Mouse (Mus musculus) CH12.LX (cell line): ENCODE measurements around the gene Cs. TPM values are rescaled to one million over a fixed set of nuclear protein-coding genes. Genes with fewer than 3 reads are reported as not detected.

Experiments used
- DNase-seq: peaks from one replicate; pipeline ENCODE4 v3.0.0-alpha.2; 2013; ENCODE audit errors: extremely low read depth
- H3K27ac ChIP-seq: 2 replicates; pipeline ENCODE4 v1.5.1; 2012; ENCODE audit warnings: low read depth, mild to moderate bottlenecking, control low read depth, moderate library complexity; ENCODE audit not compliant: insufficient read depth
- H3K27me3 ChIP-seq: replicated peaks from 2 replicates; pipeline ENCODE3; 2012; ENCODE audit warnings: inconsistent platforms
- H3K36me3 ChIP-seq, 2 experiments: replicated peaks in 1 of 2; 2 replicates each; pipeline versions ENCODE3 to v1.6.1; 2012; ENCODE audit warnings: inconsistent platforms in 1 of 2, low read length in 1 of 2, mild to moderate bottlenecking in 1 of 2, mixed read lengths in 1 of 2, moderate library complexity in 1 of 2; ENCODE audit not compliant: control insufficient read depth in 1 of 2, insufficient read depth in 1 of 2
- H3K4me1 ChIP-seq, 2 experiments: 2 replicates each; pipeline ENCODE4 v1.6.1; 2012; ENCODE audit warnings: inconsistent platforms in 1 of 2, moderate library complexity in 1 of 2; ENCODE audit not compliant: insufficient read depth in 2 of 2, control insufficient read depth in 1 of 2
- H3K4me2 ChIP-seq: 2 replicates; pipeline ENCODE4 v1.6.1; 2012; ENCODE audit warnings: low read depth, mild to moderate bottlenecking, control low read depth; ENCODE audit not compliant: poor library complexity, insufficient read depth, severe bottlenecking
- H3K4me3 ChIP-seq, 3 experiments: fragments of 150-350 bp in 1 of 3; sonication (generic) in 1 of 3; replicated peaks in 1 of 3; 2 replicates each; pipeline versions ENCODE3 to v1.5.1; 2011 to 2012; ENCODE audit warnings: low read depth in 2 of 3, low read length in 2 of 3, mild to moderate bottlenecking in 2 of 3, moderate library complexity in 2 of 3, control low read depth in 1 of 3, improper control_type of control experiment in 1 of 3, inconsistent platforms in 1 of 3, mixed read lengths in 1 of 3; ENCODE audit not compliant: poor library complexity in 1 of 3
- H3K79me2 ChIP-seq: replicated peaks from 2 replicates; pipeline ENCODE4 v1.6.1; 2012; ENCODE audit warnings: mild to moderate bottlenecking, moderate library complexity; ENCODE audit not compliant: control insufficient read depth, poor library complexity, insufficient read depth, severe bottlenecking; ENCODE audit errors: extremely low read depth
- H3K9ac ChIP-seq: 2 replicates; pipeline ENCODE4 v1.6.1; 2012; ENCODE audit warnings: low read depth, mild to moderate bottlenecking, control low read depth, moderate library complexity; ENCODE audit not compliant: insufficient read depth
- H3K9me3 ChIP-seq: replicated peaks from 2 replicates; pipeline ENCODE3; 2012; ENCODE audit warnings: low read length, inconsistent platforms, mixed read lengths
- BHLHE40 ChIP-seq: IDR thresholded peaks from 2 replicates; pipeline ENCODE4 v1.6.1; 2011; ENCODE audit warnings: mild to moderate bottlenecking, low read depth, low read length, improper control_type of control experiment
- CHD1 ChIP-seq: IDR thresholded peaks from 2 replicates; pipeline ENCODE4 v1.6.1; 2012; ENCODE audit warnings: low read depth, low read length, improper control_type of control experiment, inconsistent platforms
- CHD2 ChIP-seq: IDR thresholded peaks from 2 replicates; pipeline ENCODE4 v1.6.1; 2011; ENCODE audit warnings: low read length, improper control_type of control experiment
- CTCF ChIP-seq, 2 experiments: IDR thresholded peaks in 1 of 2; conservative IDR thresholded peaks in 1 of 2; 2 replicates each; pipeline ENCODE4 v1.5.1; 2011 to 2012; ENCODE audit warnings: low read depth in 2 of 2, low read length in 2 of 2, improper control_type of control experiment in 1 of 2, inconsistent platforms in 1 of 2, mild to moderate bottlenecking in 1 of 2, moderate library complexity in 1 of 2
- EP300 ChIP-seq: IDR thresholded peaks from 2 replicates; pipeline ENCODE4 v1.6.1; 2011; ENCODE audit warnings: low read length, improper control_type of control experiment
- ETS1 ChIP-seq: conservative IDR thresholded peaks from 2 replicates; pipeline ENCODE4 v1.6.1; 2012; ENCODE audit warnings: low read depth, mild to moderate bottlenecking, inconsistent platforms, low read length, improper control_type of control experiment, moderate library complexity
- GABPA ChIP-seq: IDR thresholded peaks from 2 replicates; pipeline ENCODE4 v1.6.1; 2012; ENCODE audit warnings: low read depth, low read length, improper control_type of control experiment, inconsistent platforms; ENCODE audit not compliant: insufficient replicate concordance
- HCFC1 ChIP-seq: IDR thresholded peaks from 2 replicates; pipeline ENCODE4 v1.6.1; 2012; ENCODE audit warnings: low read depth, mild to moderate bottlenecking, inconsistent platforms, low read length, improper control_type of control experiment
- IRF4 ChIP-seq: IDR thresholded peaks from 2 replicates; pipeline ENCODE4 v1.6.1; 2014; ENCODE audit warnings: low read depth, mild to moderate bottlenecking, inconsistent platforms, low read length, improper control_type of control experiment
- JUND ChIP-seq: conservative IDR thresholded peaks from 2 replicates; pipeline ENCODE4 v1.6.1; 2011; ENCODE audit warnings: low read depth, low read length, improper control_type of control experiment
- KAT2A ChIP-seq: IDR thresholded peaks from 2 replicates; pipeline ENCODE4 v1.6.1; 2012; ENCODE audit warnings: low read length, improper control_type of control experiment, inconsistent platforms; ENCODE audit not compliant: insufficient replicate concordance
- MAFK ChIP-seq: IDR thresholded peaks from 2 replicates; pipeline ENCODE4 v1.6.1; 2011; ENCODE audit warnings: low read length, improper control_type of control experiment; ENCODE audit not compliant: insufficient replicate concordance
- MXI1 ChIP-seq: IDR thresholded peaks from 2 replicates; pipeline ENCODE4 v1.6.1; 2011; ENCODE audit warnings: mild to moderate bottlenecking, low read depth, low read length, improper control_type of control experiment
- MYC ChIP-seq: IDR thresholded peaks from 2 replicates; pipeline ENCODE4 v1.6.1; 2011; ENCODE audit warnings: low read depth, mild to moderate bottlenecking, improper control_type of control experiment, low read length
- RAD21 ChIP-seq: IDR thresholded peaks from 2 replicates; pipeline ENCODE4 v1.6.1; 2011; ENCODE audit warnings: low read depth, mild to moderate bottlenecking, low read length, improper control_type of control experiment, moderate library complexity
- SIN3A ChIP-seq: IDR thresholded peaks from 2 replicates; pipeline ENCODE4 v1.6.1; 2012; ENCODE audit warnings: low read length, improper control_type of control experiment, inconsistent platforms
- SMC3 ChIP-seq: IDR thresholded peaks from 2 replicates; pipeline ENCODE4 v1.6.1; 2011; ENCODE audit warnings: low read depth, low read length, improper control_type of control experiment
- TBP ChIP-seq: conservative IDR thresholded peaks from 2 replicates; pipeline ENCODE4 v1.6.1; 2011; ENCODE audit warnings: low read depth, low read length, improper control_type of control experiment
- UBTF ChIP-seq: IDR thresholded peaks from 2 replicates; pipeline ENCODE4 v1.6.1; 2012; ENCODE audit warnings: low read depth, mild to moderate bottlenecking, inconsistent platforms, low read length, improper control_type of control experiment, moderate library complexity
- USF2 ChIP-seq: conservative IDR thresholded peaks from 2 replicates; pipeline ENCODE4 v1.6.1; 2011; ENCODE audit warnings: low read depth, low read length, improper control_type of control experiment
- ZC3H11A ChIP-seq: IDR thresholded peaks from 2 replicates; pipeline ENCODE4 v1.6.1; 2012; ENCODE audit warnings: low read depth, mild to moderate bottlenecking, inconsistent platforms, low read length, improper control_type of control experiment
- ZKSCAN1 ChIP-seq: IDR thresholded peaks from 2 replicates; pipeline ENCODE4 v1.6.1; 2012; ENCODE audit warnings: low read depth, inconsistent platforms, low read length, improper control_type of control experiment, borderline replicate concordance
- ZMIZ1 ChIP-seq: IDR thresholded peaks from 2 replicates; pipeline ENCODE4 v1.6.1; 2012; ENCODE audit warnings: low read depth, mild to moderate bottlenecking, inconsistent platforms, low read length, improper control_type of control experiment
- ZNF384 ChIP-seq: IDR thresholded peaks from 2 replicates; pipeline ENCODE4 v1.6.1; 2012; ENCODE audit warnings: low read depth, low read length, improper control_type of control experiment, inconsistent platforms
- dilution Hi-C: fragments of 300-500 bp; cut with MboI; formaldehyde crosslinking; loops from 2 replicates; pipeline ENCODE4 v1.14.3; 2020; ENCODE audit warnings: low sequenced_read_pairs; ENCODE audit not compliant: extremely low pct_unique_long_range_greater_than_20kb, extremely low pct_ligation_motif_present
- in situ Hi-C: fragments of 300-500 bp; cut with MboI; formaldehyde crosslinking; loops from 3 replicates; pipeline ENCODE4 v1.14.3; 2019; ENCODE audit warnings: low sequenced_read_pairs, low pct_ligation_motif_present, low pct_unique_long_range_greater_than_20kb, mixed read lengths
- polyA plus RNA-seq: library from polyadenylated mRNA; unstranded; fragments of >175 nt; gene quantifications from 2 replicates; pipeline ENCODE4 v1.2.1, GENCODE M21; 2012; ENCODE audit warnings: low read depth; ENCODE audit not compliant: insufficient read length
- total RNA-seq, 2 experiments: library from RNA; depleted of rRNA; stranded (reverse); fragments of 300-350 nt in 1 of 2; fragments of >200 nt in 1 of 2; gene quantifications; 2 replicates each; pipeline ENCODE4 v1.2.3; 2012 to 2014

The Cs gene
- total and polyA plus RNA-seq, 3 experiments = 131 to 240 (median 145) TPM

DNA sequence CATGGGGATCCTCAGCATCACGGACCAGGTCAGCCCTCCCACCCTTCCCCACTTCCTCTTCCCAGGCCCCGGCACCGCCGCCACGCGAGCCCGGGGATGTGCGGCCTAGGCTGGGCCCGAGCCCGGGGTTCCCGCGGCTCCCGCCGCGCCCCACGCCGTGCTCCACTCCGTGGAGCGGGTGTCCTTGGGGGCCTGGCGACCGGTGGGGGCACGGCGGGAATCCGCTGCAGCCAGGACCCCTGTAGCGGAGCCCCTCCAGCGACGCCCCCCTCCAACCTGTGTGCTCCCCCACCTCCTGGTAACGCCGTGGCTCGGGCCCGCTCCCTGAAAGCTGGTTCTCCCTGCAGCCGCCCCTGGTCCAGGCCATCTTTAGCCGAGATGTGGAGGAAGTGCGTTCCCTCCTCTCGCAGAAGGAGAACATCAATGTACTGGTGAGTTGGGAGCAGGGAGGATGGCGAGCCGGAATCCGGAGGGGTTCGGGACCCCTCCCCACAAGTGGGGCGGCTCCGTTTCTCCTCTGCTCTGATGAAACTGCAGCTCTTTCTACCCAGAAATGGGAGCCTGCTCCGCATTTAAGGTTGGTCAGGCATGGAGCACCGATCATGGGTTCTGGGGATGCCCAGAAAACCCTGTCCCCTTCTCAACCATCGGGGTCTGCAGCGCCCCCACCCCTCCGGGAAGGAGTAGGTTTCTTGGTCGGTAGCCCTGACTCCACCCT lies 39.8 kb downstream of the Cs start:
- Histone ChIP-seq H3K79me2 (peaks cover 25% of the 10 kb centered on the region), H3K9ac (peak overlapping the region; percentile 97), H3K4me1 (peaks cover 14 to 38% of the 10 kb centered on the region in 2 experiments), H3K27ac (peak overlapping the region; percentile 37), H3K36me3 (peaks cover 26 to 41% of the 10 kb centered on the region in 2 experiments), H3K9me3 (no peaks in the 10 kb centered on the region), H3K4me3 (peak overlapping the region; percentile 83 to 89 (median 84)), H3K4me2 (peak overlapping the region; percentile 86), H3K27me3 (no peaks in the 10 kb centered on the region)
- in situ Hi-C loops = no loop called here
- dilution Hi-C loops = no loop called here
- TF ChIP-seq IRF4 = no peak
- TF ChIP-seq TBP = no peak
- no peak for TF ChIP-seq MAFK
- no peak for TF ChIP-seq EP300
- peak; percentile 99 for TF ChIP-seq UBTF
- no peak for TF ChIP-seq ZNF384
- TF ChIP-seq CTCF (conservative IDR thresholded peaks at IDR 0.05 in 1 of 2, IDR thresholded peaks at IDR 0.05 in 1 of 2; ENCODE audit: low read depth in 2 of 2, low read length in 2 of 2) = peak in 1 of 2 experiments; percentile 29; a peak in 1 of 4 replicates
- TF ChIP-seq CHD1 = no peak
- TF ChIP-seq KAT2A = 0 out of 2 replicates have a peak, but pooled peaks have one; percentile 23
- no peak for TF ChIP-seq USF2
- TF ChIP-seq ZMIZ1 = no peak
- peak; percentile 57 for TF ChIP-seq HCFC1
- peak; percentile 51; the same call in 1 of the 2 replicates for TF ChIP-seq SIN3A
- TF ChIP-seq MXI1 = peak; percentile 43
- TF ChIP-seq BHLHE40 = no peak
- no peak for TF ChIP-seq RAD21
- DNase-seq = peak; percentile 33

DNA sequence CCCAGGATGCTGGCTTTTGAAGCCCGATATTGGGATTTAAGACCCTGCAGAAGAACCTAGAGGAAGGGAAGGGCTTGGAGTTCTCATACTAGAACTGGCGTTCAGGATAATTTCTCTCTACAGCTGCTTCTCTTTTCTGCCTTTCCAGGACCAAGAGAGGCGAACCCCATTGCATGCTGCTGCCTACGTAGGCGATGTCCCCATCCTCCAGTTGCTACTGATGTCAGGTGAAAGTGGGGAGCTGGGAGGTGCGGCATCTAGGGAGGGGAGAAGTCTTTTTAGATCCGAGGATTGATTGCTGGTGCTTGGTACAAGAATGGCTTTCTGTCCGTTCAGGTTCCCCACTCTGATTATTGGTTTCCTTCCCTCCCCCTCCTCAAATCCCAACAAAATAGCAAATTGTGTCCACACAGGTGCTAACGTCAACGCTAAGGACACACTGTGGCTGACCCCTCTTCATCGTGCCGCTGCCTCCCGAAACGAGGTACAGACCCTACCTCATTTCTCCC lies 40.5 kb downstream of the Cs start:
- H3K4me3 ChIP-seq = peak overlapping the region; percentile 83 to 89 (median 84)
- H3K4me2 ChIP-seq = peak overlapping the region; percentile 86
- H3K27me3 ChIP-seq = no peaks in the 10 kb centered on the region
- peaks cover 14 to 36% of the 10 kb centered on the region in 2 experiments for H3K4me1 ChIP-seq
- no peak for DNase-seq
- peaks cover 25% of the 10 kb centered on the region for H3K79me2 ChIP-seq
- no peaks in the 10 kb centered on the region for H3K9me3 ChIP-seq
- dilution Hi-C loops = no loop called here
- in situ Hi-C loops = no loop called here
- H3K36me3 ChIP-seq = peaks cover 32 to 47% of the 10 kb centered on the region in 2 experiments
- peak overlapping the region; percentile 97 for H3K9ac ChIP-seq
- TF ChIP-seq ETS1 (no peak), JUND (no peak), SMC3 (no peak), ZKSCAN1 (no peak), MAFK (no peak), GABPA (no peak), CHD2 (no peak), MYC (no peak), ZC3H11A (no peak), SIN3A (no peak)
- 0 out of 2 replicates have a peak overlapping the region, but pooled peaks have one; percentile 8 for H3K27ac ChIP-seq
